Mouse (Mus musculus) neural tube, embryonic 14.5 days (tissue): ENCODE measurements around the gene Rgs8. TPM values are rescaled to one million over a fixed set of nuclear protein-coding genes. Genes with fewer than 3 reads are reported as not detected.

Experiments
- polyA plus RNA-seq: library from polyadenylated mRNA; unstranded; fragments of >200 nt; fragmentation: Nextera tagmentation; extraction: Ambion mirVana; gene quantifications from 2 replicates; pipeline ENCODE4 v1.2.1, GENCODE M21; 2014

The Rgs8 gene
- polyA plus RNA-seq, 1 experiment from 2014 or later, result 12.1 TPM

Other genes starting within 250 kb of the Rgs8 start
- 1.1 TPM in 2 replicates for gene Shcbp1l, start 227.9 kb upstream of the Rgs8 start, polyA plus RNA-seq
- gene Dhx9, start 165.4 kb upstream of the Rgs8 start, polyA plus RNA-seq, result 26.5 and 41.2 TPM in 2 replicates
- 14.4 and 16.3 TPM in 2 replicates for gene Npl, start 103.0 kb upstream of the Rgs8 start, polyA plus RNA-seq
- 5.8 and 8.3 TPM in 2 replicates for gene Rgs16, start 87.3 kb downstream of the Rgs8 start, polyA plus RNA-seq
- 38.0 and 41.1 TPM in 2 replicates for gene Rnasel, start 96.4 kb downstream of the Rgs8 start, polyA plus RNA-seq
- 0.19 and 0.55 TPM in 2 replicates for gene Rgsl1, start 191.1 kb downstream of the Rgs8 start, polyA plus RNA-seq
- 0.21 and 0.35 TPM in 2 replicates for gene Teddm1b, start 221.3 kb downstream of the Rgs8 start, polyA plus RNA-seq
- not detected in 2 replicates for gene Teddm1a, start 238.7 kb downstream of the Rgs8 start, polyA plus RNA-seq
- 191 and 226 TPM in 2 replicates for gene Glul, start 246.9 kb downstream of the Rgs8 start, polyA plus RNA-seq
- gene Teddm2, start 247.2 kb downstream of the Rgs8 start, polyA plus RNA-seq, result 1.3 TPM in 2 replicates